Mouse (Mus musculus): ENCODE measurements around the gene Foxn3. TPM values are rescaled to one million over a fixed set of nuclear protein-coding genes. Genes with fewer than 3 reads are reported as not detected.

The Foxn3 gene
- polyA plus RNA-seq, 1 experiment from 2014 or later, result 90.0 TPM

- no peak for ATAC-seq (ENCODE audit: low FRiP score, low read depth)
- H3K4me3 ChIP-seq, result no peak overlapping the region
- H3K9ac ChIP-seq (replicated peaks), result no peak overlapping the region
- no peaks in the 10 kb centered on the region for H3K36me3 ChIP-seq
- H3K9me3 ChIP-seq, result no peaks in the 10 kb centered on the region
- H3K4me1 ChIP-seq, result peaks cover 11% of the 10 kb centered on the region; the same call in 1 of the 2 replicates
- 56% methylated on average over 9 of the region's 9 CpGs for WGBS
- no peak overlapping the region for H3K4me2 ChIP-seq (replicated peaks)
- H3K27ac ChIP-seq (replicated peaks), result 0 out of 2 replicates have a peak overlapping the region, but pooled peaks have one; percentile 35
- no peaks in the 10 kb centered on the region for H3K27me3 ChIP-seq
Observed at GRCm38 (mm10) chr12:99519191-99519614, 44.2 kb downstream of the Foxn3 start.

GRCm38 (mm10) chr12:99518640-99519039 lies 44.7 kb downstream of the Foxn3 start:
- no peaks in the 10 kb centered on the region for H3K9me3 ChIP-seq
- 95% methylated on average over 10 of the region's 10 CpGs for WGBS
- H3K27ac ChIP-seq (replicated peaks), result no peak overlapping the region
- H3K4me2 ChIP-seq (replicated peaks), result no peak overlapping the region
- peaks cover 11% of the 10 kb centered on the region; the same call in 1 of the 2 replicates for H3K4me1 ChIP-seq
- H3K27me3 ChIP-seq, result no peaks in the 10 kb centered on the region
- no peaks in the 10 kb centered on the region for H3K36me3 ChIP-seq
- H3K4me3 ChIP-seq, result no peak overlapping the region
- H3K9ac ChIP-seq (replicated peaks), result no peak overlapping the region
- ATAC-seq (ENCODE audit: low FRiP score, low read depth), result no peak

- Histone ChIP-seq H3K4me1 (peaks cover 11% of the 10 kb centered on the region; the same call in 1 of the 2 replicates), H3K4me3 (no peak overlapping the region), H3K9ac (replicated peaks) (no peak overlapping the region), H3K27ac (replicated peaks) (no peak overlapping the region), H3K4me2 (replicated peaks) (no peak overlapping the region), H3K9me3 (no peaks in the 10 kb centered on the region), H3K36me3 (no peaks in the 10 kb centered on the region), H3K27me3 (no peaks in the 10 kb centered on the region)
- no peak for ATAC-seq (ENCODE audit: low FRiP score, low read depth)
- 93% methylated on average over 12 of the region's 12 CpGs for WGBS
Observed at GRCm38 (mm10) chr12:99518126-99518525, 45.3 kb downstream of the Foxn3 start.

- no peak for ATAC-seq (ENCODE audit: low FRiP score, low read depth)
- Histone ChIP-seq H3K9ac (replicated peaks) (no peak overlapping the region), H3K36me3 (no peaks in the 10 kb centered on the region), H3K4me2 (replicated peaks) (no peak overlapping the region), H3K4me3 (no peak overlapping the region), H3K27ac (replicated peaks) (no peak overlapping the region), H3K27me3 (no peaks in the 10 kb centered on the region), H3K4me1 (peaks cover 11% of the 10 kb centered on the region; the same call in 1 of the 2 replicates), H3K9me3 (no peaks in the 10 kb centered on the region)
- WGBS, result 92% methylated on average over 5 of the region's 5 CpGs
Observed at GRCm38 (mm10) chr12:99517296-99517695, 46.1 kb downstream of the Foxn3 start.

GRCm38 (mm10) chr12:99515481-99515880 lies 47.9 kb downstream of the Foxn3 start:
- 83% methylated on average over 3 of the region's 3 CpGs for WGBS

GRCm38 (mm10) chr12:99511644-99512043 lies 51.7 kb downstream of the Foxn3 start:
- no peak for ATAC-seq (ENCODE audit: low FRiP score, low read depth)
- H3K27ac ChIP-seq (replicated peaks), result no peak overlapping the region
- H3K4me3 ChIP-seq, result no peak overlapping the region
- H3K36me3 ChIP-seq, result no peaks in the 10 kb centered on the region
- no peak overlapping the region for H3K4me2 ChIP-seq (replicated peaks)
- peaks cover 2% of the 10 kb centered on the region; the same call in 1 of the 2 replicates for H3K4me1 ChIP-seq
- no peak overlapping the region for H3K9ac ChIP-seq (replicated peaks)
- H3K9me3 ChIP-seq, result no peaks in the 10 kb centered on the region
- H3K27me3 ChIP-seq, result no peaks in the 10 kb centered on the region
- 91% methylated on average over 5 of the region's 5 CpGs for WGBS

More at GRCm38 (mm10) chr12:99515481-99515880, 47.9 kb downstream of the Foxn3 start:
- no peak overlapping the region for H3K4me3 ChIP-seq
- H3K36me3 ChIP-seq, result no peaks in the 10 kb centered on the region
- H3K4me1 ChIP-seq, result peaks cover 11% of the 10 kb centered on the region; the same call in 1 of the 2 replicates
- no peak overlapping the region for H3K27ac ChIP-seq (replicated peaks)
- no peaks in the 10 kb centered on the region for H3K27me3 ChIP-seq
- ATAC-seq (ENCODE audit: low FRiP score, low read depth), result no peak
- H3K9me3 ChIP-seq, result no peaks in the 10 kb centered on the region
- H3K9ac ChIP-seq (replicated peaks), result no peak overlapping the region
- H3K4me2 ChIP-seq (replicated peaks), result no peak overlapping the region

- Histone ChIP-seq H3K9me3 (no peaks in the 10 kb centered on the region), H3K27ac (replicated peaks) (no peak overlapping the region; the same call in 1 of the 2 replicates), H3K9ac (replicated peaks) (no peak overlapping the region), H3K27me3 (no peaks in the 10 kb centered on the region), H3K4me2 (replicated peaks) (no peak overlapping the region), H3K4me1 (peaks cover 2% of the 10 kb centered on the region; the same call in 1 of the 2 replicates), H3K36me3 (no peaks in the 10 kb centered on the region), H3K4me3 (no peak overlapping the region)
- ATAC-seq (ENCODE audit: low FRiP score, low read depth), result no peak
- WGBS, result 58% methylated on average over 5 of the region's 5 CpGs
Observed at GRCm38 (mm10) chr12:99510759-99511158, 52.6 kb downstream of the Foxn3 start.

- Histone ChIP-seq H3K4me3 (no peak overlapping the region), H3K4me1 (peaks cover 17% of the 10 kb centered on the region), H3K36me3 (no peaks in the 10 kb centered on the region), H3K9ac (replicated peaks) (no peak overlapping the region), H3K4me2 (replicated peaks) (no peak overlapping the region), H3K27ac (replicated peaks) (no peak overlapping the region), H3K27me3 (no peaks in the 10 kb centered on the region), H3K9me3 (no peaks in the 10 kb centered on the region)
- 96% methylated on average over 4 of the region's 4 CpGs for WGBS
- no peak for ATAC-seq (ENCODE audit: low FRiP score, low read depth)
Observed at GRCm38 (mm10) chr12:99502225-99502624, 61.2 kb downstream of the Foxn3 start.

- H3K27ac ChIP-seq (replicated peaks), result peak overlapping the region; percentile 49; the same call in 1 of the 2 replicates
- H3K4me3 ChIP-seq, result no peak overlapping the region
- peak; percentile 63 for ATAC-seq (ENCODE audit: low FRiP score, low read depth)
- H3K9me3 ChIP-seq, result no peaks in the 10 kb centered on the region
- WGBS, result 35% methylated on average over 9 of the region's 9 CpGs
- peak overlapping the region; percentile 39 for H3K4me2 ChIP-seq (replicated peaks)
- no peaks in the 10 kb centered on the region for H3K27me3 ChIP-seq
- no peaks in the 10 kb centered on the region for H3K36me3 ChIP-seq
- no peak overlapping the region for H3K9ac ChIP-seq (replicated peaks)
- H3K4me1 ChIP-seq, result peaks cover 17% of the 10 kb centered on the region
Observed at GRCm38 (mm10) chr12:99498978-99499694, 64.2 kb downstream of the Foxn3 start.

- Histone ChIP-seq H3K27me3 (no peaks in the 10 kb centered on the region), H3K4me2 (replicated peaks) (peak overlapping the region; percentile 39), H3K9ac (replicated peaks) (no peak overlapping the region)
Observed at GRCm38 (mm10) chr12:99498189-99498977, 65.0 kb downstream of the Foxn3 start.

GRCm38 (mm10) chr12:99496945-99497344 lies 66.4 kb downstream of the Foxn3 start:
- Histone ChIP-seq H3K27ac (replicated peaks) (no peak overlapping the region), H3K9ac (replicated peaks) (no peak overlapping the region), H3K36me3 (no peaks in the 10 kb centered on the region), H3K4me2 (replicated peaks) (no peak overlapping the region), H3K4me3 (no peak overlapping the region), H3K27me3 (no peaks in the 10 kb centered on the region), H3K9me3 (no peaks in the 10 kb centered on the region), H3K4me1 (peaks cover 17% of the 10 kb centered on the region)
- 90% methylated on average over 3 of the region's 3 CpGs for WGBS
- ATAC-seq (ENCODE audit: low FRiP score, low read depth), result no peak

More at GRCm38 (mm10) chr12:99498189-99498977, 65.0 kb downstream of the Foxn3 start:
- WGBS, result 36% methylated on average over 18 of the region's 18 CpGs
- no peaks in the 10 kb centered on the region for H3K9me3 ChIP-seq
- peak overlapping the region; percentile 49; the same call in 1 of the 2 replicates for H3K27ac ChIP-seq (replicated peaks)
- 0 out of 2 replicates have a peak overlapping the region, but pooled peaks have one; percentile 9 for H3K4me3 ChIP-seq
- H3K36me3 ChIP-seq, result no peaks in the 10 kb centered on the region
- H3K4me1 ChIP-seq, result peaks cover 17% of the 10 kb centered on the region
- ATAC-seq (ENCODE audit: low FRiP score, low read depth), result peak; percentile 38

- Histone ChIP-seq H3K4me2 (replicated peaks) (no peak overlapping the region), H3K9ac (replicated peaks) (no peak overlapping the region)
Observed at GRCm38 (mm10) chr12:99490216-99490615, 73.2 kb downstream of the Foxn3 start.

More at GRCm38 (mm10) chr12:99490216-99490615, 73.2 kb downstream of the Foxn3 start:
- Histone ChIP-seq H3K4me3 (no peak overlapping the region), H3K9me3 (no peaks in the 10 kb centered on the region), H3K27ac (replicated peaks) (no peak overlapping the region), H3K36me3 (no peaks in the 10 kb centered on the region), H3K4me1 (no peaks in the 10 kb centered on the region), H3K27me3 (no peaks in the 10 kb centered on the region)
- 87% methylated on average over 6 of the region's 6 CpGs for WGBS
- no peak for ATAC-seq (ENCODE audit: low FRiP score, low read depth)

All from midbrain, embryonic 12.5 days (tissue).